Mouse (Mus musculus): ENCODE data around the gene Aif1.
"Not testable (repeated sequence)": the region's sequence is repeated elsewhere in the genome, so short reads cannot be mapped to it uniquely, and the experiment has no call there.

DNA sequence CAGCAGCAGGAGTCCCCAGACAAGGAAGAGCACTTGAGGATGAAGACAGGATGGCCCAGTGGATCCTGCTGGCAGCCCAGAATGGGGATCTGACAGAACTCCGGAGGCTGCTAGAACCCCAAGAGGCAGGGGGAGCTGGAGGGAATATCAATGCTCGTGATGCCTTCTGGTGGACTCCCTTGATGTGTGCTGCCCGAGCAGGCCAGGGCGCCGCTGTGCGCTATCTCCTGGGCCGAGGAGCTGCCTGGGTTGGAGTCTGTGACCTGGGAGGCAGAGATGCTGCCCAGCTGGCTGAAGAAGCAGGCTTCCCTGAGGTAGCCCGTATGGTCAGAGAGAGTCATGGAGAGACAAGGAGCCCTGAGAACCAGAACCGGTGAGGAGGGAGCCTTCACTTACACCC is 52.6 kb downstream of the Aif1 start:
- not testable (repeated sequence) for TF ChIP-seq CTCF (IDR thresholded peaks at IDR 0.05; ENCODE audit: low read depth, low read length); POLR2A (IDR thresholded peaks at IDR 0.05; ENCODE audit: insufficient read depth, low read length)
